Mouse (Mus musculus) embryonic facial prominence, embryonic 14.5 days (tissue): ENCODE data around the gene Abhd8. TPM values are rescaled to one million over a fixed set of nuclear protein-coding genes. Genes with fewer than 3 reads are reported as not detected.

Experiments
- ATAC-seq: fragments of 200-750 bp; cut with Nextera tagmentation; 2 replicates; pipeline ENCODE4 v1.8.0; 2017; ENCODE audit warnings: low read depth, moderate number of reproducible peaks, moderate TSS enrichment
- DNase-seq: peaks from one replicate; pipeline ENCODE4 v3.0.0-alpha.2; 2015; ENCODE audit warnings: low spot score
- H3K27ac ChIP-seq: fragments of 300-500 bp; sonication (generic); replicated peaks from 2 replicates; pipeline ENCODE4 v1.5.1; 2014; ENCODE audit warnings: low read depth, mild to moderate bottlenecking, low read length, moderate library complexity
- H3K27me3 ChIP-seq: fragments of 300-500 bp; sonication (generic); replicated peaks from 2 replicates; pipeline ENCODE4 v1.6.1; 2014; ENCODE audit warnings: low read length; ENCODE audit not compliant: control insufficient read depth, insufficient read depth
- H3K36me3 ChIP-seq: fragments of 300-500 bp; sonication (generic); 2 replicates; pipeline ENCODE4 v1.6.1; 2014; ENCODE audit warnings: low read length, mixed read lengths; ENCODE audit not compliant: control insufficient read depth, insufficient read depth
- H3K4me1 ChIP-seq: fragments of 300-500 bp; sonication (generic); 2 replicates; pipeline ENCODE4 v1.6.1; 2014; ENCODE audit warnings: antibody characterized with exemption, low read length; ENCODE audit not compliant: control insufficient read depth, insufficient read depth
- H3K4me2 ChIP-seq: fragments of 300-500 bp; sonication (generic); 2 replicates; pipeline ENCODE4 v1.6.1; 2014; ENCODE audit warnings: low read depth, mild to moderate bottlenecking, low read length, moderate library complexity, mixed read lengths
- H3K4me3 ChIP-seq: fragments of 300-500 bp; sonication (generic); 2 replicates; pipeline ENCODE4 v1.5.1; 2014; ENCODE audit warnings: low read depth, mild to moderate bottlenecking, low read length
- H3K9ac ChIP-seq: fragments of 300-500 bp; sonication (generic); 2 replicates; pipeline ENCODE4 v1.6.1; 2014; ENCODE audit warnings: low read depth, mild to moderate bottlenecking, low read length, moderate library complexity, mixed read lengths
- H3K9me3 ChIP-seq: fragments of 300-500 bp; sonication (generic); 2 replicates; pipeline ENCODE4 v1.6.1; 2016; ENCODE audit warnings: low read length; ENCODE audit not compliant: control insufficient read depth
- WGBS: fragments of 180-500 bp; shearing (Covaris S2); extraction: QIAGEN DNeasy Blood & Tissue Kit; methylation state at CpG from one replicate; pipeline ENCODE4 v1.1.7; 2014; 5-methylcytosine and 5-hydroxymethylcytosine counted together
- polyA plus RNA-seq: library from polyadenylated mRNA; unstranded; fragments of >200 nt; fragmentation: Nextera tagmentation; extraction: Ambion mirVana; gene quantifications from 2 replicates; pipeline ENCODE4 v1.2.1, GENCODE M21; 2014

The Abhd8 gene
- polyA plus RNA-seq, 1 experiment from 2014 or later = 47.9 TPM

- no peaks in the 10 kb centered on the region for H3K27me3 ChIP-seq
- no peaks in the 10 kb centered on the region for H3K9me3 ChIP-seq
- H3K27ac ChIP-seq = no peak overlapping the region
- H3K9ac ChIP-seq = peak overlapping the region; percentile 45
- no peak overlapping the region for H3K4me2 ChIP-seq
- H3K4me1 ChIP-seq = peaks cover 23% of the 10 kb centered on the region
- H3K36me3 ChIP-seq = peaks cover 13% of the 10 kb centered on the region
- no peak for ATAC-seq
- DNase-seq = peak; percentile 48
- 25% methylated on average over 14 of the region's 15 CpGs for WGBS
- no peak overlapping the region for H3K4me3 ChIP-seq
Observed at GRCm38 (mm10) chr8:71497881-71498501, 34.5 kb upstream of the Abhd8 start.

DNA sequence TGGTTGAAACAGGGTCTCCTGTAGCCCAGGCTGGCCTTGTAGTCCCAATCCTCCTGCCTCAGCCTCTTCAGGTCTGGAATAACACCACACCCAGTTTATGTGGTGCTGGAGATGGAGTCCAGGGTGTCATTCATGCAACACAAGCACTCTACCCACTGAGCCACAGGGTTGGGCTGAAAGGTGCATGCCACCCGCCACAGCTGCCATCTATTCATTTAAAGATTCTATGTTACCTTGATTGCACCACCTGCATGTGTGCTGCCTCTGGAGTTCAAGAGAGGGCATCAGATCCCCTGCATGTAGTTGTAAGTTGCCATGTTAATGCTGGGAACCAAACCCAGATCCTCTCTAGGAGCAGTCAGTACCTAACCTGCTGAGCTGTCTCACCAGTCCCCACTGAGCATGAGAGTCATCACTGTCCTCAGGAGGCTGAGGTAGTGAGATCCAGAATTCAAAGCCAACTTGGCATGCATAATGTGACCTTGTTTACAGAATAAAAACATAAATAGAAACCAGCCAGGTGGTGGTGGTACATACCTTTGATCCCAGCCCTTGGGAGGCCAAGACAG is 33.7 kb upstream of the Abhd8 start:
- Histone ChIP-seq H3K9me3 (no peaks in the 10 kb centered on the region), H3K27me3 (no peaks in the 10 kb centered on the region), H3K4me1 (peaks cover 23% of the 10 kb centered on the region), H3K4me2 (no peak overlapping the region), H3K4me3 (no peak overlapping the region), H3K9ac (no peak overlapping the region; the same call in 1 of the 2 replicates), H3K27ac (no peak overlapping the region), H3K36me3 (peaks cover 21% of the 10 kb centered on the region)
- ATAC-seq (no peak), DNase-seq (no peak)
- WGBS = 82% methylated on average over 1 of the region's 1 CpGs

DNA sequence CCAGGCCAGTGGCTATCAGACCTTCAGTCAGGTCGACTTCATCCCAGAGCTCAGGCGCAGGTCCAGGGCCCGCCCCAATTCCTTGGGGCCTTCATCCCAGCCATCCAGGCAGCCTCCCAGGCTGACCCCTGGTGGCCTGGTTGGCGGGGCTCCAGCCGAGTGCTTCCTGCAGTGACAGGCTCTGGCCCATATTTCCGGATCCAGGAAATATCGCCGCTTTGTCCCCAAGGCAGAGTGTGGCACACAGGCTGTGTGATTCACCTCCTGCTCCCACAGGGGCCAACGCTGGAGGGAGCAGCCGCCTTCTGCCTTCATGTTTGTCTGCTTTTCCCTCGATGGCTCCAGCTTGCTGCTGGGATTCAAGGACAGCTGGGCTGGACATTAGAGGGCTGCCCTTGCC is 33.0 kb upstream of the Abhd8 start:
- Histone ChIP-seq H3K9ac (no peak overlapping the region), H3K4me3 (no peak overlapping the region), H3K4me1 (peaks cover 23% of the 10 kb centered on the region), H3K4me2 (no peak overlapping the region), H3K27ac (no peak overlapping the region), H3K9me3 (no peaks in the 10 kb centered on the region), H3K27me3 (no peaks in the 10 kb centered on the region), H3K36me3 (peaks cover 28% of the 10 kb centered on the region)
- DNase-seq (peak; percentile 48), ATAC-seq (no peak)
- WGBS = 31% methylated on average over 10 of the region's 11 CpGs

DNA sequence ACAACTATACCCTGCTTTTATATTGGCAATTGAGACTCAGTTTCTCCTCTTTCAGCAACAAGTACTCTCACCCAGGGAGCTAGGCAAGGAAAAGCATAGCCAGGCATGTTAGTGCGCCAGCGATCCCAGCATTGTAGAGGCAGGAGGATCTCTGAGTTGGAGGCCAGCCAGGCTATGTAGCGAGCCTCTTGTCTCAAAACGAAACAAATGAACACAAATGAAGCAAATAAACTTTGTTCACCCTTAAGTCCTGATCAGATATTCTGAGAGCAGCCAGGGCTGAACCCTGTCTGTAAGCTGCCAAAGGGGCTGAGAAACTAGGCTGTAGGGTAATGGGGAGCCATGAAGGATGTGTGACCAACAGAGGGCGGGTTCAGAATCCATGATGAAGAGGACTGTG is 32.4 kb upstream of the Abhd8 start:
- Histone ChIP-seq H3K27ac (peak overlapping the region; percentile 55; the same call in 1 of the 2 replicates), H3K4me1 (peaks cover 23% of the 10 kb centered on the region), H3K9ac (peak overlapping the region; percentile 30; the same call in 1 of the 2 replicates), H3K36me3 (peaks cover 34% of the 10 kb centered on the region), H3K4me3 (no peak overlapping the region), H3K4me2 (no peak overlapping the region), H3K9me3 (no peaks in the 10 kb centered on the region), H3K27me3 (no peaks in the 10 kb centered on the region)
- ATAC-seq (no peak), DNase-seq (no peak)
- 90% methylated on average over 5 of the region's 5 CpGs for WGBS

DNA sequence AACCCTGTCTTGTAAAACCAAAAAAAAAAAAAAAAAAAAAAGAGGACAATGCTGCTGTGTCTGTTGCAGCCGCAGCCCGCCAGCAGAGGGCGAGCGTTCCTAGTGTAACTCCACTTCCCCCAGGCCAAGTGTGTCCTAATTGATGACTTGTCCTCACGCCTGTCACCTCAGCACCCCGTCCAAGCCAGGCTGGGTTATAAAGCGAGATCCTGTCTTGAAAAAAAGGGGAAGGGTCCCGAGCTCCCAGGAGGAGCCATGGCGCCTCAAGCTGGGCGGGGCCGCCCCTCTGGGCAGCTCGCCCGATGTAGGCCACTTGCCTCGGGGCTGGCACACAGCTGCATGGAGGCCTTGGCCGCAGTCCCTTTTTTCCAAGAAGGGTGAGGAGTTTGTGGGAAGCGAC is 31.6 kb upstream of the Abhd8 start:
- H3K4me1 ChIP-seq = peaks cover 23% of the 10 kb centered on the region
- 0 out of 2 replicates have a peak overlapping the region, but pooled peaks have one; percentile 34 for H3K4me2 ChIP-seq
- WGBS = 23% methylated on average over 15 of the region's 16 CpGs
- no peak overlapping the region for H3K4me3 ChIP-seq
- peaks cover 37% of the 10 kb centered on the region for H3K36me3 ChIP-seq
- peak overlapping the region; percentile 37; the same call in 1 of the 2 replicates for H3K9ac ChIP-seq
- no peaks in the 10 kb centered on the region for H3K27me3 ChIP-seq
- no peaks in the 10 kb centered on the region for H3K9me3 ChIP-seq
- ATAC-seq (peak; percentile 59), DNase-seq (peak; percentile 91)
- 0 out of 2 replicates have a peak overlapping the region, but pooled peaks have one; percentile 39 for H3K27ac ChIP-seq

- no peaks in the 10 kb centered on the region for H3K9me3 ChIP-seq
- 0% methylated on average over 16 of the region's 22 CpGs for WGBS
- DNase-seq = peak; percentile 96
- H3K4me1 ChIP-seq = peaks cover 16% of the 10 kb centered on the region
- H3K4me2 ChIP-seq = peak overlapping the region; percentile 99
- peak overlapping the region; percentile 89; the same call in 1 of the 2 replicates for H3K27ac ChIP-seq
- H3K27me3 ChIP-seq = no peaks in the 10 kb centered on the region
- H3K9ac ChIP-seq = peak overlapping the region; percentile 79
- ATAC-seq = peak; percentile 92
- H3K36me3 ChIP-seq = peaks cover 36% of the 10 kb centered on the region
- H3K4me3 ChIP-seq = peak overlapping the region; percentile 78
Observed at GRCm38 (mm10) chr8:71488454-71488853, 25.0 kb upstream of the Abhd8 start.

DNA sequence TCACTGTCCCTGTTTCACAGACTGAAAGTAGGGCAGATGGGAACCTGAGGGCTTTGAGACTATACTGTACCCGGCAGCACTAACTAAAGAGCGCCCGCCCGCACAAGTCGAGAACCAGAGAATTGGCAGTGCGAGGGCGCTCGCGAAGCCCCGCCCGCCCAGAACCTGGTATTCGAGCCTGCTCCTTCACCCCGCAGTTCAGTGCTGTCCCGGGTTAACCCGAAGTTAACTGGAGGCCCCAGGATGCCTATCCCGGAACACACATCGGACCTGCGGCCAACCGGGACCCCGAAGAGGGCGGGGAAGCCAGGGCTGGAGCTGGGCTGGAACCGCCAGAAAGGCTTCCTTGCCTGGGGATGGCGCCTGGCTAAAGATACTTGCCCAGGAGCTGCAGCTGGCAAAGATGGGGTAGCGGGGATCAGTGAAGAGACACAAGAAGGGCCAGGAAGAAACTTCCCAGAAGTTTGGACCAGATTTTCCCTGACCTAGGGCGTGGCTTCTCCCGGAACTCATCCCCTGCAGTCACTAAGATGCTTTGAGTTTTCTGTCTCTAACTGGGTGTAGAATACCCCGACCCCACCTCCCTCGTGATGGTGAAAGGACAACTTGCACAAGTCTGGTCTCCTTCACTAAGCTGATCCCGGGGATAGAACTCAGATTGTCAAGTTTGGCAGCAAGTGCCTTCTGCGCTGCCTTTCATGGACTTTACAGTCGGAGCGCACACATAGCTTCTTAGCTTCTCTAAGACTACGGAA is 24.4 kb upstream of the Abhd8 start, which contains the start of gene Gtpbp3:
TSS of gene Gtpbp3 (plus strand) at position 413 of the 755 bp plus-strand sequence.
- no peaks in the 10 kb centered on the region for H3K9me3 ChIP-seq
- peaks cover 31% of the 10 kb centered on the region for H3K36me3 ChIP-seq
- peak; percentile 93 for DNase-seq
- peak within 1 kb of the TSS; percentile 78 for H3K4me3 ChIP-seq
- WGBS = under 1% methylated on average over 23 of the region's 33 CpGs
- no peaks in the 10 kb centered on the region for H3K27me3 ChIP-seq
- peaks cover 16% of the 10 kb centered on the region for H3K4me1 ChIP-seq
- H3K9ac ChIP-seq = peak within 1 kb of the TSS; percentile 79
- H3K27ac ChIP-seq = peak within 1 kb of the TSS; percentile 89
- peak within 1 kb of the TSS; percentile 99 for H3K4me2 ChIP-seq
- peak; percentile 66 for ATAC-seq

DNA sequence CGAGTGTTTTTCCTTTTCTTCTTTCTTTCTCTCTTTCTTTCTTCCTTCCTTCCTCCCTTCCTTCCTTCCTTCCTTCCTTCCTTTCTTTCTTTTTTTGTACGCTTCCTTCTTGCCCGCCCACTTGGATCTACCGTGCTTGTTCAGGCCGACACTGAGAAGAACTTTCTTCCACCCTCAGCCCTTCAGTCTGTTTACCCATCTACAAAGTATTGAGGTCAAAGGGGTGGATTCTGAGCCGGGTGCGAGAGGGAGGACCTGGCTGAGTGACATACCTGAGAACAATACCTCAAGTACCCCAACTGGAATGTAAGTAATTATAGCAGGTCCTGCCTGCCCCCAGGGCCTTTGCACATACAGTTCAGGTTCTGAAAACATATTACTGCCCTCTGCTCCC is 22.7 kb upstream of the Abhd8 start:
- H3K9ac ChIP-seq = peak overlapping the region; percentile 91
- 12% methylated on average over 7 of the region's 7 CpGs for WGBS
- DNase-seq = no peak
- peaks cover 28% of the 10 kb centered on the region for H3K36me3 ChIP-seq
- H3K27me3 ChIP-seq = no peaks in the 10 kb centered on the region
- peaks cover 16% of the 10 kb centered on the region for H3K4me1 ChIP-seq
- H3K9me3 ChIP-seq = no peaks in the 10 kb centered on the region
- peak overlapping the region; percentile 89 for H3K4me2 ChIP-seq
- ATAC-seq = no peak
- peak overlapping the region; percentile 69; the same call in 1 of the 2 replicates for H3K27ac ChIP-seq
- peak overlapping the region; percentile 80 for H3K4me3 ChIP-seq
